Mouse (Mus musculus) stomach, postnatal 0 days (tissue): ENCODE results near the gene Aldh18a1.

Source experiments
- CTCF ChIP-seq: IDR thresholded peaks from 2 replicates; pipeline ENCODE4 v1.5.1; 2016; ENCODE audit warnings: antibody characterized with exemption, low read depth, mild to moderate bottlenecking, moderate library complexity
- EP300 ChIP-seq: optimal IDR thresholded peaks from 2 replicates; pipeline ENCODE3; 2016; ENCODE audit warnings: antibody characterized with exemption

DNA sequence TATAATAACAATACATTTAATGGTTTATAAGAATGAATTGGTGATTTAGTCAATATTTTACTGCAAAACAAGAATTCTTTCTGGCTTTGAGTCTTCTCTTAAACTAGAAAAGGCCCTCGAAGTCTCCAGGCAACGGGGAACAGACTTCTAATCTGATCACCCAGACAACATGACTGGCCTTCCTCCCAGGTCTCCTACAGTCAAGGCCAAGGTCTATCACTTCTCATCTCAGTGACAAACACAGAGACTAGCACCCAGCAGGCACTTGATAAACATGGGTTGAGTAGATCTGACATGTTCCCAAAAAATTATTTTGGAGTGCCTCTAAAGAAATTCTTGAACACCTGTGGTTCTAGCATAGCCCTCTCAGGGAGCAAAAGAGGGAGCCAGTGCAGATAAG is 57.9 kb downstream of the Aldh18a1 start:
- TF ChIP-seq EP300 = no peak
- no peak for TF ChIP-seq CTCF
